Mouse (Mus musculus): ENCODE measurements around the gene Ube2d1. TPM values are rescaled to one million over a fixed set of nuclear protein-coding genes. Genes with fewer than 3 reads are reported as not detected.

Gene Ube2d1
- polyA plus RNA-seq, 1 experiment from 2014 or later: 72.8 TPM

DNA sequence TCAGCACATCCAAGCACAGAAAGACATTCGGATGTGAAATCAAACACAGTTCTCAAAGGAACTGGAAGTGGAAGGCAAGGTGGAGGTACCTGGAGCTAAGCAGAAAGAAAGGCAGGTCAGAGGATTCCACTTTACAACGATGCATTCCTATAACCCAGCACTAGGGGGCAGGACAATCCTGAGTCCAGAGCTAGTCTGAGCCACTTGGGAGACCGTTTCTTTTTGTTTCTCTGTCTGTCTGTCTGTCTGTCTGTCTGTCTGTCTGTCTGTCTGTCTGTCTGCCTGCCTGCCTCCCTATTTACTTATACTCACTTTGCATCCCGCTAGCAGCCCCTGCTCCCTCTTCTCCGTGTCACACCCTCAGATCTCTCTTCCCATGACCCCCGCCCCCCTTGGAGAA is 21.1 kb upstream of the Ube2d1 start:
- WGBS: 25% methylated on average over 6 of the region's 6 CpGs
- H3K27ac ChIP-seq (replicated peaks; ENCODE audit: low read depth, low read length): no peak overlapping the region
- no peaks in the 10 kb centered on the region for H3K36me3 ChIP-seq (ENCODE audit: control insufficient read depth, insufficient read depth, low read length)
- ATAC-seq (ENCODE audit: low read depth): no peak
- no peaks in the 10 kb centered on the region for H3K27me3 ChIP-seq (replicated peaks; ENCODE audit: control insufficient read depth, insufficient read depth, low read length)
- peak overlapping the region; percentile 25; the same call in 1 of the 2 replicates for H3K9ac ChIP-seq (ENCODE audit: low read depth, low read length)
- peak overlapping the region; percentile 20; the same call in 1 of the 2 replicates for H3K4me3 ChIP-seq (ENCODE audit: low read depth, low read length)
- no peaks in the 10 kb centered on the region for H3K4me1 ChIP-seq (ENCODE audit: control insufficient read depth, insufficient read depth, low read length)
- H3K9me3 ChIP-seq (ENCODE audit: control insufficient read depth, low read length): no peaks in the 10 kb centered on the region
- DNase-seq (ENCODE audit: low spot score): peak; percentile 17
- H3K4me2 ChIP-seq (ENCODE audit: low read depth, low read length): peak overlapping the region; percentile 45

GRCm38 (mm10) chr10:71302490-71302889 is 17.4 kb upstream of the Ube2d1 start:
- Histone ChIP-seq H3K27ac (replicated peaks; ENCODE audit: low read depth, low read length) (no peak overlapping the region), H3K27me3 (replicated peaks; ENCODE audit: control insufficient read depth, insufficient read depth, low read length) (no peaks in the 10 kb centered on the region), H3K9me3 (ENCODE audit: control insufficient read depth, low read length) (no peaks in the 10 kb centered on the region), H3K4me3 (ENCODE audit: low read depth, low read length) (no peak overlapping the region), H3K4me1 (ENCODE audit: control insufficient read depth, insufficient read depth, low read length) (no peaks in the 10 kb centered on the region), H3K9ac (ENCODE audit: low read depth, low read length) (no peak overlapping the region), H3K36me3 (ENCODE audit: control insufficient read depth, insufficient read depth, low read length) (no peaks in the 10 kb centered on the region), H3K4me2 (ENCODE audit: low read depth, low read length) (no peak overlapping the region)
- DNase-seq (ENCODE audit: low spot score) (peak; percentile 45), ATAC-seq (ENCODE audit: low read depth) (no peak)
- 21% methylated on average over 5 of the region's 5 CpGs for WGBS

DNA sequence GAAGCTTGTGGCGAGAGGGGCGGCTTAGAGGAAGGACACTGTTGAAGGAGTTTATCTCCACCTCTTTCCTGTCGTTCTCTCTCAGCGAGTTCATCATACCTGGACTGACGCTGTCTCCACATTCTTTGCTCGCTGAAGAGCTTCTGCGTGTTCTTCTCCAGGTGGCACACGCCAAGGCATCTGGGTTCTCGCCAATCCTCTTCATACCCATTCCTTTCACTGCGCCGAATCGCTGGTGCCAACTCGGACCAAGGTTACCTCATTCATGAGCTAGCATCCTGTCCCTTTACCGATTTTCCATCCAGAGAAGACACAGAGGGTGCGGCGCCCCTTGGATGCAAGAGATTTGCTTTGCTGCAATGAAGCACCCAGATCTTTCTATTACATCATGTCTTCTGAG is 15.1 kb upstream of the Ube2d1 start:
- no peak overlapping the region for H3K9ac ChIP-seq (ENCODE audit: low read depth, low read length)
- no peaks in the 10 kb centered on the region for H3K9me3 ChIP-seq (ENCODE audit: control insufficient read depth, low read length)
- ATAC-seq (ENCODE audit: low read depth) (no peak), DNase-seq (ENCODE audit: low spot score) (no peak)
- no peaks in the 10 kb centered on the region for H3K36me3 ChIP-seq (ENCODE audit: control insufficient read depth, insufficient read depth, low read length)
- no peaks in the 10 kb centered on the region for H3K4me1 ChIP-seq (ENCODE audit: control insufficient read depth, insufficient read depth, low read length)
- no peak overlapping the region for H3K4me3 ChIP-seq (ENCODE audit: low read depth, low read length)
- no peak overlapping the region for H3K4me2 ChIP-seq (ENCODE audit: low read depth, low read length)
- no peaks in the 10 kb centered on the region for H3K27me3 ChIP-seq (replicated peaks; ENCODE audit: control insufficient read depth, insufficient read depth, low read length)
- 84% methylated on average over 16 of the region's 16 CpGs for WGBS
- H3K27ac ChIP-seq (replicated peaks; ENCODE audit: low read depth, low read length): no peak overlapping the region

GRCm38 (mm10) chr10:71293245-71293644 is 8.2 kb upstream of the Ube2d1 start:
- WGBS: 50% methylated on average over 4 of the region's 4 CpGs

GRCm38 (mm10) chr10:71292254-71292653 is 7.2 kb upstream of the Ube2d1 start:
- no peak overlapping the region for H3K4me3 ChIP-seq (ENCODE audit: low read depth, low read length)
- no peaks in the 10 kb centered on the region for H3K9me3 ChIP-seq (ENCODE audit: control insufficient read depth, low read length)
- peak overlapping the region; percentile 35; the same call in 1 of the 2 replicates for H3K4me2 ChIP-seq (ENCODE audit: low read depth, low read length)
- H3K27me3 ChIP-seq (replicated peaks; ENCODE audit: control insufficient read depth, insufficient read depth, low read length): no peaks in the 10 kb centered on the region
- no peak overlapping the region for H3K9ac ChIP-seq (ENCODE audit: low read depth, low read length)
- peak; percentile 89 for DNase-seq (ENCODE audit: low spot score)
- H3K4me1 ChIP-seq (ENCODE audit: control insufficient read depth, insufficient read depth, low read length): 0 out of 2 replicates have a peak, but pooled peaks cover 2% of the 10 kb centered on the region
- no peak overlapping the region for H3K27ac ChIP-seq (replicated peaks; ENCODE audit: low read depth, low read length)
- 22% methylated on average over 3 of the region's 11 CpGs for WGBS
- ATAC-seq (ENCODE audit: low read depth): peak; percentile 94
- no peaks in the 10 kb centered on the region for H3K36me3 ChIP-seq (ENCODE audit: control insufficient read depth, insufficient read depth, low read length)

More at GRCm38 (mm10) chr10:71293245-71293644, 8.2 kb upstream of the Ube2d1 start:
- H3K36me3 ChIP-seq (ENCODE audit: control insufficient read depth, insufficient read depth, low read length): no peaks in the 10 kb centered on the region
- 0 out of 2 replicates have a peak, but pooled peaks cover 2% of the 10 kb centered on the region for H3K4me1 ChIP-seq (ENCODE audit: control insufficient read depth, insufficient read depth, low read length)
- H3K9ac ChIP-seq (ENCODE audit: low read depth, low read length): no peak overlapping the region
- H3K27ac ChIP-seq (replicated peaks; ENCODE audit: low read depth, low read length): no peak overlapping the region
- H3K27me3 ChIP-seq (replicated peaks; ENCODE audit: control insufficient read depth, insufficient read depth, low read length): no peaks in the 10 kb centered on the region
- no peaks in the 10 kb centered on the region for H3K9me3 ChIP-seq (ENCODE audit: control insufficient read depth, low read length)
- ATAC-seq (ENCODE audit: low read depth) (no peak), DNase-seq (ENCODE audit: low spot score) (no peak)
- no peak overlapping the region for H3K4me3 ChIP-seq (ENCODE audit: low read depth, low read length)
- H3K4me2 ChIP-seq (ENCODE audit: low read depth, low read length): no peak overlapping the region

DNA sequence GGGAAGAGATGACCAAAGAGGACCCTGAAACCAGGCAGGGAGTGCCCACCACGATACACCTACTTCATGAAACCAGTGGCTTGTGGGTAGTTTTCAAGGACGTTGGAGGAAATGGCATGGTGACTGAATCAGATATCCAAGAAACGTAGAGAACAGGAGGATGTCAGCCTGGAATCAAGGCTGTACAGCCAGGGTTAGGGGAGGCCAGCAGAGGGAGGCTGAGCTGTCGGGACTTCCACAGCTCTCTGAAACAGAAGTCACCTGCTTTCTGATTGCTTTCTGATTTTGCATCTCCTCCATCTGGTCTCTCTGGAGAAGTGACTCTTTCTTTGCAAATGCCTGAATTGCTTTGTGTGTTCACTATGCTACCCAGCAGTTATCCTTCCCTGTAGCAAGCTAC is 6.7 kb upstream of the Ube2d1 start:
- peak; percentile 28 for ATAC-seq (ENCODE audit: low read depth)
- DNase-seq (ENCODE audit: low spot score): no peak
- Histone ChIP-seq H3K9ac (ENCODE audit: low read depth, low read length) (no peak overlapping the region), H3K36me3 (ENCODE audit: control insufficient read depth, insufficient read depth, low read length) (no peaks in the 10 kb centered on the region), H3K9me3 (ENCODE audit: control insufficient read depth, low read length) (no peaks in the 10 kb centered on the region), H3K4me2 (ENCODE audit: low read depth, low read length) (peak overlapping the region; percentile 35; the same call in 1 of the 2 replicates), H3K27ac (replicated peaks; ENCODE audit: low read depth, low read length) (no peak overlapping the region), H3K4me1 (ENCODE audit: control insufficient read depth, insufficient read depth, low read length) (0 out of 2 replicates have a peak, but pooled peaks cover 2% of the 10 kb centered on the region), H3K27me3 (replicated peaks; ENCODE audit: control insufficient read depth, insufficient read depth, low read length) (no peaks in the 10 kb centered on the region), H3K4me3 (ENCODE audit: low read depth, low read length) (no peak overlapping the region)
- 17% methylated on average over 4 of the region's 4 CpGs for WGBS

- no peaks in the 10 kb centered on the region for H3K36me3 ChIP-seq (ENCODE audit: control insufficient read depth, insufficient read depth, low read length)
- 0 out of 2 replicates have a peak, but pooled peaks cover 2% of the 10 kb centered on the region for H3K4me1 ChIP-seq (ENCODE audit: control insufficient read depth, insufficient read depth, low read length)
- ATAC-seq (ENCODE audit: low read depth) (no peak), DNase-seq (ENCODE audit: low spot score) (peak; percentile 19)
- no peak overlapping the region for H3K4me2 ChIP-seq (ENCODE audit: low read depth, low read length)
- H3K9ac ChIP-seq (ENCODE audit: low read depth, low read length): no peak overlapping the region
- no peak overlapping the region for H3K27ac ChIP-seq (replicated peaks; ENCODE audit: low read depth, low read length)
- no peak overlapping the region for H3K4me3 ChIP-seq (ENCODE audit: low read depth, low read length)
- H3K27me3 ChIP-seq (replicated peaks; ENCODE audit: control insufficient read depth, insufficient read depth, low read length): no peaks in the 10 kb centered on the region
- WGBS: 7% methylated on average over 3 of the region's 3 CpGs
- H3K9me3 ChIP-seq (ENCODE audit: control insufficient read depth, low read length): no peaks in the 10 kb centered on the region
Measured at GRCm38 (mm10) chr10:71291179-71291661, 6.2 kb upstream of the Ube2d1 start.

DNA sequence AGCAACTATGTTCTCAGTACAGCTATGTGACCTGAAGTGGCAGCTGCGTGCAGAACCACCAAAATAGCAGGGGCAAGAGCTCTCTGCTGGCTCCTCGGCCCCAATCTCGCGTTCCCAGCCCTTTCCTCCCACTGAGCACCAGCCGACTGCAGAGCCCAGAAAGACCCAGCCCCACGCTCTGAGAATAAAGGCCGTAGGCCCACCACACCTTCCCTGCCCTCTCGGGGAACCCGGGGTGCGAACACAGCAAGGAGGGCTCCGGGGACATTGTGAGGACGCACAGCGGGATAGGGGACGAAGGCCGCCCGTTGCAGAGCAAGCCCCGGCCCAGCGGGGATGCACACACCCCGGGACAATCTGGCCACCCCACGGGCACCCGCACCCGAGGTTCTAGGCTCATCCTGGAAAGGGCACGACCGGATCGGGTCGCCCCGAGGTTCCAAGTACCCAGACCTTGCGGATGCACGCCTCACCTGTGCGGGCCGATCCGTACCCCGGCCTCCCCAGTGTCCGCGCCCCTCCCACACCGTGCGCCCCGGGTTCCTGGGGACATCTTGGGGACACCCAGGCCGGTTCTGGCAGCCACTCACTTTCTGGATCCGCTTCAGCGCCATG is 444 bp downstream of the Ube2d1 start:
- H3K27ac ChIP-seq (replicated peaks; ENCODE audit: low read depth, low read length): peak overlapping the region; percentile 67
- H3K4me2 ChIP-seq (ENCODE audit: low read depth, low read length): peak overlapping the region; percentile 78
- DNase-seq (ENCODE audit: low spot score) (peak; percentile 56), ATAC-seq (ENCODE audit: low read depth) (peak; percentile 70)
- no peaks in the 10 kb centered on the region for H3K9me3 ChIP-seq (ENCODE audit: control insufficient read depth, low read length)
- H3K4me3 ChIP-seq (ENCODE audit: low read depth, low read length): peak overlapping the region; percentile 96
- peak overlapping the region; percentile 94 for H3K9ac ChIP-seq (ENCODE audit: low read depth, low read length)
- H3K4me1 ChIP-seq (ENCODE audit: control insufficient read depth, insufficient read depth, low read length): peaks cover 17% of the 10 kb centered on the region; the same call in 1 of the 2 replicates
- H3K27me3 ChIP-seq (replicated peaks; ENCODE audit: control insufficient read depth, insufficient read depth, low read length): no peaks in the 10 kb centered on the region
- WGBS: 1% methylated on average over 23 of the region's 41 CpGs
- no peaks in the 10 kb centered on the region for H3K36me3 ChIP-seq (ENCODE audit: control insufficient read depth, insufficient read depth, low read length)

DNA sequence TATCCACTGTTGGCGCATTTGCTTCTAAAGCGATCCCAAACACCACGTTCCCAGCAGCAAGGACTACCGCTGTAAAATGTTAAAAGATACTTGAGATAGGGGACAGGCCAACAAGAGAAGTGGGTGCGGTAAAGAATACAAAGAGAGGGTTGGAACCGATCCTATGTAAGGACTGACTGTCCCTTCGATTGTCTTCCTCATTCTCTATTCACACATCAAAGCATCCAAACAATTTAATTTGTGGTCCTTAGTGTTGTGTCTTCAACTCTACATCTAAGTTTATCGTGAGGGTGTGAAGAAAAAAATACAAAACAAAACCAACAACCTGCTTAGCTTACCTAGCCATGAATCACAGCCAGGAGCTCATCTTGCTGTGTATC is 941 bp downstream of the Ube2d1 start:
- H3K27ac ChIP-seq (replicated peaks; ENCODE audit: low read depth, low read length): peak overlapping the region; percentile 67; the same call in 1 of the 2 replicates
- ATAC-seq (ENCODE audit: low read depth) (no peak), DNase-seq (ENCODE audit: low spot score) (no peak)
- H3K4me1 ChIP-seq (ENCODE audit: control insufficient read depth, insufficient read depth, low read length): peaks cover 17% of the 10 kb centered on the region; the same call in 1 of the 2 replicates
- H3K4me3 ChIP-seq (ENCODE audit: low read depth, low read length): peak overlapping the region; percentile 96
- H3K4me2 ChIP-seq (ENCODE audit: low read depth, low read length): peak overlapping the region; percentile 78
- no peaks in the 10 kb centered on the region for H3K9me3 ChIP-seq (ENCODE audit: control insufficient read depth, low read length)
- 16% methylated on average over 8 of the region's 8 CpGs for WGBS
- H3K36me3 ChIP-seq (ENCODE audit: control insufficient read depth, insufficient read depth, low read length): no peaks in the 10 kb centered on the region
- no peaks in the 10 kb centered on the region for H3K27me3 ChIP-seq (replicated peaks; ENCODE audit: control insufficient read depth, insufficient read depth, low read length)
- peak overlapping the region; percentile 94 for H3K9ac ChIP-seq (ENCODE audit: low read depth, low read length)
